Mouse (Mus musculus): ENCODE results near the gene Slc34a2.

Gene Slc34a2

GRCm38 (mm10) chr5:53110225-53110624, 72.3 kb downstream of the Slc34a2 start:
- DNase-seq (ENCODE audit: low spot score in 2 of 2): no peak

- DNase-seq (ENCODE audit: low spot score in 2 of 2): no peak
Observed at GRCm38 (mm10) chr5:53111036-53111435, 73.2 kb downstream of the Slc34a2 start.

- DNase-seq (ENCODE audit: low spot score in 2 of 2): no peak
Observed at GRCm38 (mm10) chr5:53112942-53113341, 75.1 kb downstream of the Slc34a2 start.

GRCm38 (mm10) chr5:53114616-53115267, 76.9 kb downstream of the Slc34a2 start:
- no peak for DNase-seq (ENCODE audit: low spot score in 2 of 2)

GRCm38 (mm10) chr5:53118212-53118611, 80.3 kb downstream of the Slc34a2 start:
- DNase-seq (ENCODE audit: low spot score in 2 of 2): no peak

- no peak for DNase-seq (ENCODE audit: low spot score in 2 of 2)
Observed at GRCm38 (mm10) chr5:53119689-53120088, 81.8 kb downstream of the Slc34a2 start.

Data from natural killer cell, adult 2 months (primary cell).